Mouse (Mus musculus): Measurements from ENCODE around the gene Klhl21.

The Klhl21 gene

GRCm38 (mm10) chr4:152008622-152009075, at the start of gene Klhl21:
Gene Klhl21 (plus strand): TSS chr4:152008803.
- peak; percentile 96 for DNase-seq (ENCODE audit: low read depth, low spot score)

GRCm38 (mm10) chr4:151959849-151960512, 48.6 kb upstream of the Klhl21 start:
- no peak for DNase-seq (ENCODE audit: low read depth, low spot score)

- DNase-seq (ENCODE audit: low read depth, low spot score), result no peak
Observed at GRCm38 (mm10) chr4:151960513-151960854, 48.1 kb upstream of the Klhl21 start.

- no peak for DNase-seq (ENCODE audit: low read depth, low spot score)
Observed at GRCm38 (mm10) chr4:151962817-151963216, 45.8 kb upstream of the Klhl21 start.

- no peak for DNase-seq (ENCODE audit: low read depth, low spot score)
Observed at GRCm38 (mm10) chr4:151968204-151968921, 40.2 kb upstream of the Klhl21 start.

GRCm38 (mm10) chr4:151972221-151972967, 36.2 kb upstream of the Klhl21 start:
- peak; percentile 43 for DNase-seq (ENCODE audit: low read depth, low spot score)

- no peak for DNase-seq (ENCODE audit: low read depth, low spot score)
Observed at GRCm38 (mm10) chr4:151975441-151975840, 33.2 kb upstream of the Klhl21 start.

- DNase-seq (ENCODE audit: low read depth, low spot score), result peak; percentile 72
Observed at GRCm38 (mm10) chr4:151977748-151978147, 30.9 kb upstream of the Klhl21 start.

GRCm38 (mm10) chr4:151980699-151981098, 27.9 kb upstream of the Klhl21 start:
- DNase-seq (ENCODE audit: low read depth, low spot score), result no peak

- DNase-seq (ENCODE audit: low read depth, low spot score), result peak; percentile 78
Observed at GRCm38 (mm10) chr4:151981363-151981762, 27.2 kb upstream of the Klhl21 start.

- DNase-seq (ENCODE audit: low read depth, low spot score), result no peak
Observed at GRCm38 (mm10) chr4:151983043-151983442, 25.6 kb upstream of the Klhl21 start.

- no peak for DNase-seq (ENCODE audit: low read depth, low spot score)
Observed at GRCm38 (mm10) chr4:151983560-151983959, 25.0 kb upstream of the Klhl21 start.

GRCm38 (mm10) chr4:151985886-151986285, 22.7 kb upstream of the Klhl21 start:
- DNase-seq (ENCODE audit: low read depth, low spot score), result peak; percentile 83

GRCm38 (mm10) chr4:151986650-151987049, 22.0 kb upstream of the Klhl21 start:
- no peak for DNase-seq (ENCODE audit: low read depth, low spot score)

- DNase-seq (ENCODE audit: low read depth, low spot score), result no peak
Observed at GRCm38 (mm10) chr4:151988014-151988341, 20.6 kb upstream of the Klhl21 start.

- DNase-seq (ENCODE audit: low read depth, low spot score), result peak; percentile 85
Observed at GRCm38 (mm10) chr4:151988342-151989109, 20.1 kb upstream of the Klhl21 start, which contains the start of gene Thap3. Gene Thap3 (minus strand): TSS chr4:151988997.

- peak; percentile 40 for DNase-seq (ENCODE audit: low read depth, low spot score)
Observed at GRCm38 (mm10) chr4:151989110-151989488, 19.5 kb upstream of the Klhl21 start.

GRCm38 (mm10) chr4:151992091-151992490, 16.5 kb upstream of the Klhl21 start:
- DNase-seq (ENCODE audit: low read depth, low spot score), result no peak

- DNase-seq (ENCODE audit: low read depth, low spot score), result no peak
Observed at GRCm38 (mm10) chr4:151993035-151993434, 15.6 kb upstream of the Klhl21 start.

- DNase-seq (ENCODE audit: low read depth, low spot score), result peak; percentile 46
Observed at GRCm38 (mm10) chr4:151994228-151995171, 14.1 kb upstream of the Klhl21 start.

All from CD4-positive helper T cell, adult 2 months (primary cell).